Mouse (Mus musculus) lung, postnatal 10 days (tissue): Measurements from ENCODE around the gene Osbpl6.
A peak's percentile ranks its signal among the peaks of the same experiment; 100 is the strongest.
"Not testable (repeated sequence)": the region's sequence is repeated elsewhere in the genome, so short reads cannot be mapped to it uniquely, and the experiment has no call there.

Source experiments
- DNase-seq: peaks from one replicate; pipeline ENCODE4 v3.0.0; 2021

Osbpl6 gene

GRCm38 (mm10) chr2:76571543-76571942 is 165.2 kb downstream of the Osbpl6 start:
- no peak for DNase-seq

- DNase-seq = no peak
Observed at GRCm38 (mm10) chr2:76578911-76579310, 172.6 kb downstream of the Osbpl6 start.

GRCm38 (mm10) chr2:76585090-76585489 is 178.8 kb downstream of the Osbpl6 start:
- no peak for DNase-seq

GRCm38 (mm10) chr2:76586906-76587305 is 180.6 kb downstream of the Osbpl6 start:
- no peak for DNase-seq

- peak; percentile 16 for DNase-seq
Observed at GRCm38 (mm10) chr2:76590221-76590620, 183.9 kb downstream of the Osbpl6 start.

- DNase-seq = peak; percentile 25
Observed at GRCm38 (mm10) chr2:76592401-76592924, 186.2 kb downstream of the Osbpl6 start.

GRCm38 (mm10) chr2:76597521-76597920 is 191.2 kb downstream of the Osbpl6 start:
- DNase-seq = no peak

- peak; percentile 13 for DNase-seq
Observed at GRCm38 (mm10) chr2:76599214-76599613, 192.9 kb downstream of the Osbpl6 start.

GRCm38 (mm10) chr2:76602256-76602655 is 195.9 kb downstream of the Osbpl6 start:
- no peak for DNase-seq

GRCm38 (mm10) chr2:76606704-76607103 is 200.4 kb downstream of the Osbpl6 start:
- DNase-seq = no peak

- DNase-seq = peak; percentile 20
Observed at GRCm38 (mm10) chr2:76610326-76611104, 204.2 kb downstream of the Osbpl6 start.

GRCm38 (mm10) chr2:76611996-76612395 is 205.7 kb downstream of the Osbpl6 start:
- no peak for DNase-seq

- peak; percentile 66 for DNase-seq
Observed at GRCm38 (mm10) chr2:76618078-76618477, 211.8 kb downstream of the Osbpl6 start.

- no peak for DNase-seq
Observed at GRCm38 (mm10) chr2:76620188-76620587, 213.9 kb downstream of the Osbpl6 start.

GRCm38 (mm10) chr2:76621724-76622123 is 215.4 kb downstream of the Osbpl6 start:
- no peak for DNase-seq

GRCm38 (mm10) chr2:76622316-76622715 is 216.0 kb downstream of the Osbpl6 start:
- not testable (repeated sequence) for DNase-seq

GRCm38 (mm10) chr2:76630293-76630692 is 224.0 kb downstream of the Osbpl6 start:
- DNase-seq = no peak

GRCm38 (mm10) chr2:76631600-76631999 is 225.3 kb downstream of the Osbpl6 start:
- no peak for DNase-seq

GRCm38 (mm10) chr2:76639637-76640036 is 233.3 kb downstream of the Osbpl6 start:
- no peak for DNase-seq

- DNase-seq = no peak
Observed at GRCm38 (mm10) chr2:76643801-76644200, 237.5 kb downstream of the Osbpl6 start.

GRCm38 (mm10) chr2:76647441-76647869 is 241.1 kb downstream of the Osbpl6 start:
- DNase-seq = no peak

- DNase-seq = peak; percentile 99
Observed at GRCm38 (mm10) chr2:76647883-76648570, 241.7 kb downstream of the Osbpl6 start, which contains the start of the genes Prkra and Pjvk. Gene Prkra, minus strand, starts transcription at chr2:76648015. Gene Pjvk, plus strand, starts transcription at chr2:76648476.

GRCm38 (mm10) chr2:76648666-76649141 is 242.4 kb downstream of the Osbpl6 start:
- peak; percentile 26 for DNase-seq
